Mouse (Mus musculus) layer of hippocampus, postnatal 10 days (tissue): ENCODE data around the gene Zfp949. TPM values are rescaled to one million over a fixed set of nuclear protein-coding genes. Genes with fewer than 3 reads are reported as not detected.
"Not testable (repeated sequence)": the region's sequence is repeated elsewhere in the genome, so short reads cannot be mapped to it uniquely, and the experiment has no call there.

Experiments used
- DNase-seq, 2 experiments: peaks; one replicate each; pipeline ENCODE4 v3.0.0; 2021; ENCODE audit warnings: low spot score in 2 of 2
- total RNA-seq, 2 experiments: library from RNA; stranded (reverse); gene quantifications; 2 replicates each; pipeline ENCODE4 v1.2.3; 2021

Zfp949 gene
- total RNA-seq, 2 experiments from 2014 or later = 19.3 to 20.0 TPM

DNA sequence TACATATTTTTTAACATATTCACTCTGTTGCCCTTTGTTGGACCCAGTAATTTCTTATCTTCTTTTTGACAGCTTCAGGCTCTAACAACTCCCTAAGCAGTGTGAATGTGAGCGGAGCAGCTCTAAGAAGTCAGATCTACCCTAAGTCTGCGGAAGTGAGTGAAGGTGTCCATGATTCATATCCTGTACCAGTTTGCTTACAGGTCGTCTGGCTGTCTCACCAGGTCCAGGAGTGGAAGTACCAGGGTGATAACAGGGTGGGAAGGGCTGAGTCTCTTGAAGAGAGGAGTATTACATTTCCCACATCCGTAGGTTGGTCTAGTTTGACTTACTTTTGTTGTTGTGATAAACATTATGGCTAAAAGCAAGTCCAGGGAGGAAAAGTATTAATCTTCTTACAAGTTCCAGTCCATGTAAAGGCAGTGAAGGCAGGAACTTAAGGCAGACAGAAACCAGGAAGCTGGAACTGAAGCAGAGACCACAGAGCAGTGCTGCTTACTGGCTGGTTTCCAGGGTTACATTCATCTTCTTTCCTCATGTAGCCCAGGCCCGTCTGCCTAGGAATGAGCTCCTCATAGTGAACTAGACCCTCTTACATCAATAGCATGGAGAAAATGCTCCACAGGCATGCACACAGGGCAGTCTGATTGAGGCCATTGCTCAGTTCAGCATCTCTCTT, 8.1 kb upstream of the Zfp949 start:
- DNase-seq = no peak

DNA sequence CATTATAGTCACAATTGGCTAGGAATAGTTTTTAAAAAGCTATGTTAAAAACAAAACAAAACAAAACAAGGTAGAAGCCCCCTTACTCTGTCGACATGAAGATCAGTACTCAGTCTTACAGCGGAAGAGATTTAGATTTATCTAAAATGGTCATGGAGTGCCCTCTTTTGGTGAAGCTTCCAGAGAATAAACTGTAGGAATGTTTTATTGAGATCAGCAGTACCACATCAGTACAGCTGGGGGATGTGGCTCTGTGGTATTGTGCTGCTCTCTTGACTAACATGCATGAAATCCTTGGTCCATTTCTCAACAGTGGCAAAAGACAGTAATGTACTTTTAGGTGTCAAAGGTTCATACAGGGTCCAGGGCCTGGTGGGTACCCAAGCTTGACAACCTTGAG, 5.0 kb upstream of the Zfp949 start:
- no peak for DNase-seq

DNA sequence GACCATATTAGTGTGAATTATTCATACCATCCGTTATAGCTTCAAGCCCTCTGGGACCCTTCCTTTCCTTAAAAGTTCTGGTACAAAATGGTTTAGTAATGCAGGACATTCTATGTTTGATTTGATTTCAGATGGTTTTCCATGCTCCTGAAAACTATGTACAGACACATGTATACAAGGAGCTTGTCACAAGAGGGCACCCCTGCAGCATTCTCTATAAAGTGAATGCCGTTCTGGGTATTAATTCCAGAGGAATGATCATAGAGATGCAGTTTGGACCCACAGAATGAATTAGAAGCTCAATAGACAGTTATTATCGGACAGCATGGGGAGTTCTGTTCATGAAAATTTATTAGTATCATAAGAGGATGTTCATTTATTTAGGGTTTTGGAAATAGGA, 2.3 kb upstream of the Zfp949 start:
- DNase-seq = peak in 1 of 2 experiments; percentile 41

DNA sequence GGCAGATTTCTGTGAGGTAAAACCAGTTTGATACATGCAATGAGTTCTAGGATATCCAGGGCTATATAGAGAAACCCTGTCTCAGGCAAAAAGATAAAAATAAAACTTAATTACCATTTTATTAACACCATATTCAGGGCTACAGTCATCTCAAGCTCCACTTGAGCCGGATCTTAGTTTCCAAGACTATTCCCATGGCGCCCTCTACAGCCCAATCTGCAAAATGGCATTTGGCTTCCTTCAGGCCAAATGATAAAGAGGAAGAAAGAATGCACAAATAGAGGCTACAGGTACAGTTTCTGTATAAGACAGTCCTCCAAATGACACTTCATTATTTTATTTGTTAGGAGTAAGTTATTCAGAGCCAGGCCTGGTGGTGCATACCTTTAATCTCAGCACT, 1.7 kb upstream of the Zfp949 start:
- peak in 1 of 2 experiments; percentile 52 for DNase-seq

DNA sequence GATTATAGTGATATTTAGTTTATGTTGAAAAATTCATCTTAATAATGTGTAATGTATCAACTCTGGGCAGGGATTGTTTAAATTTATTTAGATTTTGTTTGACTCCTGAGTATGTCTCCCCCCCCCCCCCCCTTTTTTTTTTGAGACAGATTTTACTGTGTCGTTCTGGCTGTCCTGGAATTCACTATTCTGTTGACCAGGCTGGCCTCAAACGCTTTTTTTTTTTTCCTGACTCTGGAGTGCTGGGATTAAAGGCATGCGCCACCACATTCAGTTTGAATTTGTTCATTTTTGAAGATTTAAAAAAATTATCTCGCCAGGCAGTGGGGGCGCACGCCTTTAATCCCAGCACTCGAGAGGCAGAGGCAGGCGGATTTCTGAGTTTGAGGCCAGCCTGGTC, 1.2 kb upstream of the Zfp949 start:
- no peak for DNase-seq

DNA sequence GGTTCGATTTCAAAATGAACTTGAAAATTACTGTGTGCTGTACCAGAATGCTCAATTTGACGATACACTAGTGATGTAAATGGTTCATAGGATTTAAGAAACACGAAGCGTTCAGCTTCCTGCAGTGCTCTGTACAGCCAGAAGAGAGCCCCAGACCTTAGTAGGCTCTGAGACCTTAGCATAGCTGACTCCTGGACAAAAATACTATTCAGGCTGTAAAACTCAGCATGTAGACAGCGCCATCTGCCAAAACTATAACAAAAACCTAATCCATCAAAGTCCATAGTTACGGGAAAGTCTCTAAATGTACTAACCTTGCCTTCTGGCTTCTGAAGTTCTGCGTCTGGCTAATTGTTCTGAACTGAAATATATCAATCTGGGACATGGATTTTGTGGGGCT, 550 bp upstream of the Zfp949 start:
- DNase-seq = no peak

DNA sequence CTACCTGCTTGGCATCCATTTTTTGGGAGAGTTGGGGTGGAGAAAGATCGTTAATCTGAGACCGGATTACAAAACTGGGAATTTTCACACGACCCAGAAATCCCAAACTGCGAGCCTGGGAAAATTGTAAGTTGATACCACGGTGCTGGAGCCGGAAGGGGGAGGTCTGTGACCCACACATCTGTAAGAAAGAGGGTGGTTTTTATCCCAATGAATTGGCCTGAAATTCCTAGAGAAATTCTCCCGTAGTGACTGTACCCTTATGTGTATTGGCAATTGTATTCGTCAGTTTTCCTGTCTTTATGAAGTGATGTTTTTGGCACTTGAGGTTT, 760 bp downstream of the Zfp949 start:
- peak in 1 of 2 experiments; percentile 25 for DNase-seq

DNA sequence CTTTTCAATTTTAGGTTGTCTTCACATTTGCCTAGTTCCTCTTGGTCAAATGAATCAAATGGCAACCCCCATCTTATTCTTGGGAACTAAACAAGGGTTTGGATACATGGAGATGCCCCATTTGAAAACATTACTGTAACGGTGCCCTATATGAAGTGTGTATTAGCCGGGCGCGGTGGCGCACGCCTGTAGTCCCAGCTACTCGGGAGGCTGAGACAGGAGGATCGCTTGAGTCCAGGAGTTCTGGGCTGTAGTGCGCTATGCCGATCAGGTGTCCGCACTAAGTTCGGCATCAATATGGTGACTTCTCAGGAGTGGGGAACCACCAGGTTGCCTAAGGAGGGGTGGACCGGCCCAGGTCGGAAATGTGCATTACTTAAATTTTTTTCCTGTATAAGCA, 5.3 kb downstream of the Zfp949 start:
- DNase-seq = no peak

DNA sequence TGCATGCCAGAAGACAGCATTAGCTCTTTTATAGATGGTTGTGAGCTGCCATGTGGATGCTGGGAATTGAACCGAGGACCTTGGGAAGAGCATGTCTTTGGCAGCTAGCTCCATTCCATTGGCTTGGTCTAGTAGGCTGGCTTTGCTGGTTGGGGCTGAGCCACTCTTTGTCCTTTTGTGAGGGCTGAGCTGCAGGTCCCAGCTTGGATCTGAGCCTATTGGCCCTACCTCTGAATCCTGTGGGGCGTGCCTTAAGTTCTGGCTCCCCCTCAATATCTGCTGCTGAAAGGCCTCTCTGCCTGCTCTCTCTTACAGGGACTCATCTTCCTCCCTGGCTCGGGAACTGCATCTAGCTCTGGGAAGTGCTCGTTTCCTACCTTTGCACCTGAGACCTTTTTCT, 10.3 kb downstream of the Zfp949 start:
- DNase-seq = no peak

DNA sequence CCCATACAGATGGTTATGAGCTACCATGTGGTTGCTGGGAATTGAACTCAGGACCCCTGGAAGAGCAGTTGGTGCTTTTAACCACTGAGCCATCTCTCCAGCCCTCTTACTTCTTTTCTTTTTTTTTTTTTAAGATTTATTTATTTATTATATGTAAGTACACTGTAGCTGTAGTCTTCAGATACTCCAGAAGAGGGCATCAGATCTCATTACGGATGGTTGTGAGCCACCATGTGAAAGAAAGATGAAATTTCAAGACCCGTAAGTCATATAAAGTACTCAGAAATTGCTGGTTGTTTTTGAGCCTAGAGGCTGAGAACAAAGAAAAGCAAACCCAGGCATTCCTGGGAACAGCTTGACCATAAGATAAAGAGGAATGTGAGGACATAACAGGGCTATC, 13.7 kb downstream of the Zfp949 start:
- not testable (repeated sequence) for DNase-seq

DNA sequence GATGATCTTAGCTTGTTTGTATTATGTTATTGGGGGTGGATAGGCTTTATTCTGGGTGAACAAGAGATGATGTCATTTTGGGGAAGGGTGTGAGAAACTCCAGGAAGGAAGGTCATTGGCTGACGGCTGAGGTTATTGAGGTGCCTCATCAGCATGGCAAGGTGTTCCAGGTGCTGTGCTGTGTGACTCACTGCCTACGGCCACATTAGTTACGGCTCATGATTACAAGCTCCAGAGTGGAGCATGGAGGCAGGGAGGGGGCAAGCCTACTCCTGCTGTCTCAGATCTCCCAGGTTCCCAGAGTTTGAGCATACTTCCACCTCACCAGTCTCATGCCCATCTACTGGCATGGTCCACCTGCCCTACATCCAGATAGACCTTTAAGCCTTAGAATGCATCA, 22.7 kb downstream of the Zfp949 start:
- not testable (repeated sequence) for DNase-seq

DNA sequence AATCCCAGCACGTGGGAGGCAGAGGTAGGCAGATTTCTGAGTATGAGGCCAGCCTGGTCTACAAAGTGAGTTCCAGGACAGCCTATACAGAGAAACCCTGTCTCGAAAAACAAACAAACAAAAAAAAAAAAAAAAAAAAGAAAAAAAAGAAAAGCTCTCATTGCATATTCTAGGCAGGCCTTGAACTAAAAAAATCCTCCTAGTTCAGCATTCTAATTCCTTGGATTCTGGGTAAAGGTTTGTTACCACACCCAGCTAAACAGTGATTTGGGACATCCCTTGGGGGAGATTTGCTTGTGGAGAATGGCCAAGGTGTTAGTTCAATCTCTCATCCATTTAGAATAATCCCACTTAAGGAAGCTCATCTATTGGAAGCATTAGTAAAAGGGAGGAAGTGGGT, 32.8 kb downstream of the Zfp949 start, which contains the start of gene Trim43a:
Gene Trim43a, plus strand, starts transcription at position 301 of the 400 bp plus-strand sequence.
- not testable (repeated sequence) for DNase-seq

DNA sequence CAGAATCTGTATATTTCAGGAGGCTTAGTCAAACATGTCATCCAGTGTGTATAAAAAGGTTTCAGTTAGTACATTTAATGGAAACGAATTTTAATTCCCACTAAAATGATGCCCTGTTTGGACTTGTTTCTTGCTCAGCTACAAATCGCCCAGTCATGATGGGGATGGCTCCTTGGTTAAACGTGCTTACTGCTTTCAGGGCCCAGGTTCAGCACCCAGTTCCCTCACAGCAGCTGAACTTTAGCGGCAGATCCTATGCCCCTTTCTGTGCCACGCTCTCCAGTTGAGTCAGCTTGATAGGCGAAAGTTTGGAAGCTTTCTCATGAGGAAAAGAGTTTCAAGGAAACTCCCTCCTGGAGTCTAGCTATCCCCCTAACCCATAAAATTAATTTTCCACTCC, 45.9 kb downstream of the Zfp949 start:
- not testable (repeated sequence) for DNase-seq

DNA sequence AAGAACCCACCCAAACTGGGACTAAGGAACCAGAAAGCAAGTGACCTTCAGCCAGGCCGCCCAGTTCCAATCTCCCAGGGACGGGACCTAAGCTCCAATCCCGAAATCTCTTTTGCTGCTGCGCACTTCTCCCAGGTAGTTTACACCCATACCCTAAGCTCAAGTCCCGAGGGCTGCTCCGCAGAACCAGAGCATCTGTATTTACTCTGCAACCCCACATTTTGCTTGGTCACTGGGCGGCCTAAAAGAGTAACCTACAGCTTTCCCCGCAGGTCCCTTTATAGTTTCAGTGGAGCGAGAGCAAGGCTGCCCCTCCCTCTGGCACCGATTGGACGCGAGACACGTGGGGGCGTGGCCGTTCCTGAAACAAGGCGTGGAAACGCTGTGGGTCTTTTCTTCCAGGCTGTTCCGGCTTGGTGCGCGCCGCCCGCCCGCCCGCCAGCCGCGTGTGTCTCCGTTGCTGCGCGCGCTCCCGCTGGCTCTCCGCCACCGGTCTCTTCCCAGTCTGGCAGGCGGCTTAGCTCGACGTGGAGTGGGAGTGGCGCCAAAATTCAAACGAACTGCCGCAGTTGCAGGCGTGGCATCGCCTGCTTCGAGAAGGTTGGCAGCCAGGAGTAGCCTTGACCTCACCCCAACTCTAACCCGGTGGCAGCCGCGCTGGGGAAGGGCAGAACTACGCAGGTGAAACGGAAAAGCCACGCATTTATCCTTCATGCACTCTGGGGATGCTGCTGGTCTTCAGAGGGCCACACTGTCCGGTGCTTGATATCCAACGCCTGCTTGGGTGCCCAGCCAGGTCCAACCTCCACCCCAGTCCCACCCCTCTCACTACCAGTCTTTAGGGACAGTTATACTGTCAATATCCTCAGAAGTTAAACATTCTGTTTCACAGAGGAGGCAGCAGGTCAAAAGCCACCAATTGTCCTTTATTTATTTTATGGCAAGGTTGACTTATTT, 51.7 kb downstream of the Zfp949 start:
- peak; percentile 100 for DNase-seq

Other genes with a start within 250 kb of the Zfp949 start
- 1 to 10 TPM; 3.8 to 4.6 TPM for gene Nt5e, start 220.8 kb upstream of the Zfp949 start, total RNA-seq
- 10 to 100 TPM; 49.0 to 52.6 TPM for gene Snx14, start 109.1 kb upstream of the Zfp949 start, total RNA-seq
- under 1 TPM in 1 of 2 experiments, not detected in 1; 0.85 TPM for gene Gm20537, start 91.4 kb upstream of the Zfp949 start, total RNA-seq
- gene Syncrip, start 65.4 kb upstream of the Zfp949 start, total RNA-seq = 100 to 1,000 TPM; 105 to 112 TPM
- 1 to 10 TPM in 1 of 2 experiments, under 1 TPM in 1; 0.71 to 1.3 TPM for gene Trim43a, start 32.9 kb downstream of the Zfp949 start, total RNA-seq
- gene Mthfsl, start 172.3 kb downstream of the Zfp949 start, total RNA-seq = 10 to 100 TPM; 28.8 to 40.8 TPM
- under 1 TPM in 1 of 2 experiments, not detected in 1; 0.62 TPM for gene Bcl2a1d, start 183.9 kb downstream of the Zfp949 start, total RNA-seq